Mouse (Mus musculus) v-Abl transformed pro-B cells (cell line): Measurements from ENCODE around the gene Cntf.

Experiments
- in situ Hi-C, 2 experiments: fragments of 400-800 bp; cut with MboI; formaldehyde crosslinking; loops; one replicate each; pipeline ENCODE4 v1.15.1; 2025; ENCODE audit not compliant: unreplicated experiment in 2 of 2

Gene Cntf

GRCm38 (mm10) chr19:12786803-12787395, 21.5 kb upstream of the Cntf start:
- in situ Hi-C loops = no loop called here

- in situ Hi-C loops = no loop called here
These were observed 15.0 kb upstream of the Cntf start for GRCm38 (mm10) chr19:12780437-12780836.

DNA sequence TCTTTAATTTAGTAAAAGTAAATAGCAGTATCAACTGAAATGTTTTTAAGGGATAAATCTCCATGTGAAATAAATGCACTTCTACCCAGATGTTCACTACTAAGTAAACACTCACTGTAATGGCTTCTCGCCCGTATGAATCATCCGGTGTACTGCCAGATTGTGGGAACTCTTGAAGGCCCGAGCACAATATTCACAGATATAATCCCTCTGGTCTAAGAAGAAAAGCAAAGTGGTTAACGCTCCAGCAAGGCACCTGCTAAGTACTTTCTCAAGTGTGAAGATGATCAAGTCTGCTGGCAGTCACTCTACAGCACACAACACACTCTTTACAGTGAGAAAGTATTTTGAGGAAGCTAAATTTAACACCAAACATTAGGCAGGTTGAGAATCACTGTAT, 5.5 kb upstream of the Cntf start:
- in situ Hi-C loops = no loop called here

GRCm38 (mm10) chr19:12762212-12763130, 3.0 kb downstream of the Cntf start:
- in situ Hi-C loops = loop anchor here (5.0 kb wide), 2 partner anchors 55 to 60 kb away; no protein-coding TSS in a partner anchor

DNA sequence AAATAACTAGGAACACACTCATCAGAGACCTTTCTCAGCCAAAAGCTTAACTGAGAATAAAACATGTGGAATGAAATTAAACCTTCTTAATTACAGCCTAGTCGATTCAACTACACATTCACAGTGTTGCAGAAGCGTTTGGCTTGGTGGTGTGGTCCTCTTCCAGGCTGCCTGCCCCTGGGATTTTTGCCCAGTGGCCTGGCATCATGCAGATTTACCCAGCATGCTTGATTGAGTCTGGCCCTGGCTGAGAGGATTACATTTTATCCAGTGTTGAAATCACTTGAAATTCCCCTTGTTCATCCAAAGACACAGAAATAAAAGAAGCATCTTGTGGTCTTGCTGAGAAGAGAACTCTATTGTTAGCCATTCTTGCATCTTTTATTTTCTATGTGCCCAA, 5.8 kb downstream of the Cntf start:
- in situ Hi-C loops = loop anchor here (5.0 kb wide), 2 partner anchors 58 to 63 kb away; no protein-coding TSS in a partner anchor

DNA sequence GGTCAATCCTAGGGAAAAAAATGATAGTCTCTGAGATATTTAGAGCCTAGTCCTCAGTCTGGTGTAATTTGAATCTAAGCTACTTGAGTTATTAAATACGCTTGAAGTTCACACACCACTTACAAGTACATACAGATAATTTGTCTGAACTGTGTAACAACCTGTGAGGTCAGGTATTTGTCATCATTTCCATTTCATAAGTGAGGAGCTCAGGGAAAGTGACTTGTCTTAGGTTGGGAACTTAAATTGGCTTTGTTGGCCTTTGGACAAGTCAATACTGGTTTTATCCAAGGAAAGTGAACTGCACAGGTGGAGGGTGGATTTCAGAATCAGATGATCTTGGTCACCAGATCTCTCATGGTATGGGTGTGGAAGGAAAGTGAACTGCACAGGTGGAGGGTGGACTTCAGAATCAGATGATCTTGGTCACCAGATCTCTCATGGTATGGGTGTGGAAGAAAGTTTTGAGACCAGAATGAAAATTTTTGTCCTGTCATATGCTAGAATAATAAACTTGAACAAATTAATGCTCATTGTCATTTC, 6.4 kb downstream of the Cntf start:
- in situ Hi-C loops = no loop called here

DNA sequence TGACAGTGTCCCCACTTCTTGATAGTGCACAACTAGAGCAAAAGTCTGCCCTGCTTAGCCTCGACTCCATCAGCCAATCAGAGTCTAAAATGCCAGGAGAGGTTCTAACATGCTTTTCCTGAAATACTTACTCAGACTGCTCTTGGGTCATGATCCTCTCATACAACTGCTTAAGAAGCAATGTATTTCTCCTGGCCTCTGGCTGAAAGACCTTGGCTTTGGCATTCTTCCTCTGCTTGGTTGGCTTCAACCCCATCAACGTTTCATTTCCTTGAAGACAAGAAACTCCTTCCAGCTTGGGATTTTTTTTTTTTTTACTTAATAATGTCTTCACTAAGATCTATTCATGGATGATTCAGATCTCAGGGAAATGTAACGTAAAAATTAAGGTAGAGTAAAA, 9.1 kb downstream of the Cntf start:
- in situ Hi-C loops = no loop called here

DNA sequence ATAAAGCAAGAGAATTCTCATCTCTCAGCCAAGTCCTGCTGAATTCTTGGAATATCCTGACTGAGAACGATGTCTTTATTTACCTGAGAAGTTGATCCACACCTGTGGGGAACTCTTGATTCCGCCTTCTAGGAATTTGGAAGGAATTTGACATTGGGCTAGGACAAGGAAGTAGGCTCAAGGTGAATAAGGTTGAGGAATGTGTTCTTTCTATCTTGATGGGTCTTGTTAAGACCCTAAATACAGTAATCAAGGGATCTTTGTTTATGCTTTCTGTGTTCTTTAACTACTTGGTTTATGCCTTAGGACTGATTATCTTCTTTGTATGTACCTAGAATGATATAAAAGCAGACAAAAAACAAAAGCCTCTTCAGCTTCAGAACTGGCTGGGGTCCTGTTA, 33.5 kb downstream of the Cntf start:
- in situ Hi-C loops = no loop called here

GRCm38 (mm10) chr19:12731036-12731435, 34.4 kb downstream of the Cntf start:
- in situ Hi-C loops = no loop called here

DNA sequence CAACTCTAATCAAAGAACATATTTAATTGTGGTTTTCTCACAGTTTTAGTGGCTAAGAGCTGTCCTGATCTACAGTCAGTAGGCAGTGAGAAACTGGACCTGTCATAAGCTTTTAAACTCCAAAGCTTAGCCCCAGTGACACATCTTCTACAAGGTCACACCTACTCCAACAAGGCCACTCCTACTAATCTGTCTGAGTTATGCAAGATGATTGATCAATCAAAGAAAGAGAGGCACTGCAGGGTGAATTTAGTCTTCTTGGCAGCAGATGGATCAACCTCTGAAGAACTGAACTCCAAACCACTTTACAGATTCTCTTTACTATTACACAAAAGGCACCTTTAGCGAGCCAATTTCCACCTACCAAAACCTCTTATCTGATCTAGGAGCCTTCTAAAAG, 39.6 kb downstream of the Cntf start:
- in situ Hi-C loops = no loop called here

GRCm38 (mm10) chr19:12722308-12722707, 43.1 kb downstream of the Cntf start:
- in situ Hi-C loops = loop anchor here in 1 of 2 experiments (5.0 kb wide), 1 partner anchor 95 kb away; no protein-coding TSS in a partner anchor

DNA sequence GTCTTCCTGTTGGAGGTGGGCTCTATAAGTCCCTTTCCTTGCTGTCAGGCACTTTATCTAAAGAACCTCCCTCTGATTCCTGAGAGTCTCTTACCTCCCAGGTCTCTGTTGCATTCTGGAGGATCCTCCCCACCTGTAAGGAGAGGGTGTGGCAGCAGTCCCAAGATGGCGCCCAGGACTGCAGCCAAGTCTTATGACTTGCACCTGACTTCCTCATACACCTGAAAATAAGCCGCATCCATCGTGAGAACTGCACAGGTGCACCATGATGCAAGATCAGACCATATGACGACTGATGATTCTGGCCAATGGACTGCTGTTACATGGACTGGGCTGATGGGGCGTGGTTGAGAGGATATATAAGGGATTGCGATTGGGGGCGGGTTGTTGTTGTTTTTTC, 43.8 kb downstream of the Cntf start:
- in situ Hi-C loops = loop anchor here in 1 of 2 experiments (5.0 kb wide), 1 partner anchor 96 kb away; no protein-coding TSS in a partner anchor

GRCm38 (mm10) chr19:12720919-12721318, 44.5 kb downstream of the Cntf start:
- in situ Hi-C loops = loop anchor here in 1 of 2 experiments (5.0 kb wide), 1 partner anchor 96 kb away; no protein-coding TSS in a partner anchor

- in situ Hi-C loops = loop anchor here in 1 of 2 experiments (5.0 kb wide), 1 partner anchor 97 kb away; no protein-coding TSS in a partner anchor
These were observed 45.0 kb downstream of the Cntf start for GRCm38 (mm10) chr19:12720463-12720862.

- in situ Hi-C loops = loop anchor here in 1 of 2 experiments (10.0 kb wide), 1 partner anchor 204 kb away; no protein-coding TSS in a partner anchor
These were observed 46.2 kb downstream of the Cntf start for GRCm38 (mm10) chr19:12719189-12719588.
